Mouse (Mus musculus): ENCODE measurements at regions not wholly inside any gene's neighbourhood (a gene's known extent, or its start where the extent isn't known, plus 50 kb on each side); places are given as distances from the start of the nearest gene placed in this dataset.

GRCm38 (mm10) chr2:72886250-72886649 is 94.0 kb downstream of the Sp3 start:
- DNase-seq (no peak), ATAC-seq (no peak)
- WGBS, result 91% methylated on average over 2 of the region's 2 CpGs
- Histone ChIP-seq H3K9me3 (ENCODE audit: low read length) (no peaks in the 10 kb centered on the region), H3K27me3 (ENCODE audit: insufficient read depth, low read length) (no peaks in the 10 kb centered on the region), H3K4me1 (ENCODE audit: insufficient read depth) (no peaks in the 10 kb centered on the region), H3K36me3 (ENCODE audit: insufficient read depth) (no peaks in the 10 kb centered on the region), H3K9ac (no peak overlapping the region), H3K4me3 (ENCODE audit: low read depth, low read length) (no peak overlapping the region), H3K4me2 (ENCODE audit: low read depth) (no peak overlapping the region), H3K27ac (ENCODE audit: low read depth, low read length) (no peak overlapping the region)
- TF ChIP-seq CTCF (IDR thresholded peaks at IDR 0.05; ENCODE audit: low read depth), result no peak
